Mouse (Mus musculus): ENCODE data around the gene Lrrk2.
A peak's percentile ranks its signal among the peaks of the same experiment; 100 is the strongest.

The Lrrk2 gene

GRCm38 (mm10) chr15:91690648-91691047 is 17.7 kb downstream of the Lrrk2 start:
- no peak for DNase-seq (ENCODE audit: low read depth)

GRCm38 (mm10) chr15:91693051-91693450 is 20.1 kb downstream of the Lrrk2 start:
- DNase-seq (ENCODE audit: low read depth), result no peak

DNA sequence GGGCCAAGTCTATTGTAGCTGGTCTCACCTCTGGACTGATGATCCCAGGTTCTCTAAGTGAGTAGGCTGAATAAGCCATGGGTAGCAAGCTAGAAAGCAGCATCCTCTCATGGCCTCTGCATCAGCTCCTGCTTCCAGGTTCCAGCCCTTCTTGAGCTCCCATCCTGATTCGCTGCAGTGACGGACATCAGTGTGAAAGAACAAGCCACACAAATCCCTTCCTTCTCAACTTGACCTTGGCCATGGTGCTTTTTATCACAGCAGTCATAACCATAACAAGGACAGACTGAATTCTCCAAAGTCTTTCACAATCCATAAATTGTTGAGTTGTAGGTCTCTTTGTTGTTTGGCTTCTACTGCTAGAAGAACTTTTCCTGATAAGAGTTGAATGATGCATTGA is 20.9 kb downstream of the Lrrk2 start:
- no peak for DNase-seq (ENCODE audit: low read depth)

DNA sequence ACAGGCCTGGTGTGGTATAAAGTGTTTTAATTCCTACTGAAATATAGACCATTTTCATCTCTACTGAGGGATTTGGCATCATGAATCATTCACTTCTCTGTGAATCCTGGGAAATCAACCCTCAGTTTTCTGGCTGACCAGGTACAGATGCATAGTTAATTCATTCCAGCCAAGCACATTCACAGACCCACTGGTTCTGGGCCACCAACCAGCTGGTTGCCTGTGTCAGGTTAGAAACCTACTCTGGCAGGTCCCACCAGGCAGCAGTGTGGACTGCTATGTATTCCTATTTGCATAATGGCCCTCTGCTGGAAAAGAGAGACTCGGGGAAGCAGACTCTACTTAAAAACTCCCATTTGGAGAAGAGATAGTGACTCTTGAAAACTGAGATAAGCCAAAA is 27.9 kb downstream of the Lrrk2 start:
- no peak for DNase-seq (ENCODE audit: low read depth)

DNA sequence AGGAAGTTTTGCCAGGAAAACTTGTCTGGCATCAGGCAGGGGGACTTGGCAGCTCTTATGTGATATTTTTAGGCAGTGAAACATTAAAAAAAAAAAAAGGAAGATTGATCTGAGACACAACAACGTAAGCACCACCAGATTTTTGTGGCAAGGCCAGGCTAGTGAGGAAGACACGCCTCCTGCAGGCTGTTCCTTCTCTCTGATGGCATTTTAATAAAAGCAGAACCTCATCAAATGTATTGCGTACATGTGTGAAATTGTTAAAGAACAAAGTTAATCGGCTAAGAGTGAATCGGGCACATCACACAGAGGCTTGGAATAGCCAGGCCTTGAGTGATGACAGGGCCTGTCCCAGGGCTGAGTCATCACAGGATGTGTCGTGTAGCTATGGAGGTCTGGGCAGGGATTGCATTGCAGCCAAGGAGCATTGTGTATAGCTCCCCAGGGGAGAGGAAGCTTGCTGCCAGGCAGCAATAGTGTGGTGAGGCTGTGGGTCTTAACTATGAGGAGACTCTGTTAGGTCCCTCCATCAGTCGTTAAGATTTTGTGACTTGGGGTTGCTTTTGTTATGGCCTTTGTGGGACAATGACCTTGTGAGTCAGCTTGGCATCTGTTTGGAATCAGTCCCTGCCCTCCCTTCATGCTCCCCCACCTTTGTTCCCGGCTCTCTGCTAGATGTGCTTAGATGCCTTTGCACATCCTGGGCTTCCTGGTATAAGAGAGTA is 30.2 kb downstream of the Lrrk2 start:
- no peak for DNase-seq (ENCODE audit: low read depth)

DNA sequence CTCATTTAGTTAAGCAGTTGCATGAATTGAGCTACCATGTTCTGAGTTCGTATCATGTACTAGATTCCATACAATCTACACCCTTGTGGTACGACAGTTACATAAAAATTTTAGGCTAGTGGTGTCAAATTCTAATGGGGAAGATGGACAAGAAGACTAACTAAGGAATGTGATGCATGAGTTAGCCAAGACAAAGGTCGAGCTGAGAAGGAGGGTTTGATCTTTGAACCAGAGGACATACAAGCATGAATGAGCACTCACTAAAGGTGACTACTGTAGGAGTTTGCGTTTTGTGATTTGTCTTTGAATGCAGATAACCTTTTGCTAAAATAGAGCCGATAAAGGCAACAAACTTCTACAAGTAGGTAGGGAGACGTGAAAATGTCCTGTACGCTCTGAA is 31.1 kb downstream of the Lrrk2 start:
- DNase-seq (ENCODE audit: low read depth), result no peak

- no peak for DNase-seq (ENCODE audit: low read depth)
These were observed 36.5 kb downstream of the Lrrk2 start for GRCm38 (mm10) chr15:91709207-91710130.

DNA sequence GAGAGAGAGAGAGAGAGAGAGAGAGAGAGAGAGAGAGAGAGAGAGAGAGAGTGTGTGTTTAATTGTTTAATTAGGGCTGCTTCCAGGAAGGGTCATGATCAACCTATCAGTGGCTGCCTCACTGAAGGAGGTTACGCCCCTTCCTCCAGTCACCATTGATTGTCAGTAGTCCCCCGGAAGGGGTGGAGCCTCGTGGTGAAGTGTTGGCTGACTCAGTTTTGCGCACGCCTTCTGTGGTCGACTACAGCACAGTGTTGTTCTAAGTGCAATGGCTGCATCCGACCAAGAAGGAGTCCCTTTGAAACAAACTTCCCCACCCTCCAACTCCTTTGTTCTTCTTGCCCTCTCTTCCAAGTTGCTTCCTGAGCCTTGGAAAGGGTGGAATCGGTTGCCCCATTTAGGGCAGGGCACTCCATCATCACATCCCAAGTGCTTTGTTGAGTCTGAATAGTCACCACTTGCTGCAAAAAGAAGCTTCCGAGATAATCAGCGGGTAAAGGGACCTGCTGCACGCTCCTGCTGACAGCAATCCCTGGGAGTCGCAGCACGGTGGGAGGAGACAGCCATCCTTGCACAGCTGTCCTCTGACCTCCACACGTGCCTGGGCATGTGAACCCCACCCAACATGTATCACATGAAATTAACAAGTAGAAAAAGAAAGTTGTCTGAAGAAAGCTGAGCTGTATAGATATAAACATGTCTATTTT is 62.4 kb downstream of the Lrrk2 start:
- DNase-seq (ENCODE audit: low read depth), result no peak

DNA sequence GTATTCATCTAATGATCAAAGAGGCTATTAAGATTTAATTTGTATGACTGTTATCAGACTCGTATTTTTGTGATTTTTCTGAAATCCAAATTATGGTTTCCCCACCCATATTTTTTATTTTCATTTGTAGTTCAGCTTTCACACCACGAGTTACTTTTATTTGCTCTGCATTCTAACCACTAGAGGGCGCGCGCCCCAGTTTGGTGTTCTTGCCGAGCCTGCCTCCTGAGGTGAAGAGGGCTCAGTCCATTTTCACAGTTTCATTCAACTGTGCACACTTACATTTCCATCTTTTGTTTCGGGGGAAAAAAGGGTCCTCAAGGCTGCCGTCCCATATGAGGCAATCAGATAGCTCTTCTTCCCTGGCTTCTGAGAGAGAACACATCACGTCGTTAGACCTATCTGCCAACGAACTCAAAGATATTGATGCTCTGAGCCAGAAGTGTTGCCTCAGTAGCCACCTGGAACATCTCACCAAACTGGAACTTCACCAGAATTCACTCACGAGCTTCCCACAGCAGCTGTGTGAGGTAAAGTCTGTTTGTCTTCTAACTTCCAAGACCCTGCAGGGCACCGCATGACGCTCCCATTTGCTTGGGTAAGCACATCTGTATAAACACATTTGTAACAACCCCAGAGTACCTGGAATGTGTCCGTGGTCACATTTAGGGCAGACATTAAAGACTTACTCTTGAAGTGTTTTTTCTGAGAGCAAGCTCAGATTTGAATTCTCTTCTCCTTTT is 64.0 kb downstream of the Lrrk2 start:
- peak; percentile 40 for DNase-seq (ENCODE audit: low read depth)

DNA sequence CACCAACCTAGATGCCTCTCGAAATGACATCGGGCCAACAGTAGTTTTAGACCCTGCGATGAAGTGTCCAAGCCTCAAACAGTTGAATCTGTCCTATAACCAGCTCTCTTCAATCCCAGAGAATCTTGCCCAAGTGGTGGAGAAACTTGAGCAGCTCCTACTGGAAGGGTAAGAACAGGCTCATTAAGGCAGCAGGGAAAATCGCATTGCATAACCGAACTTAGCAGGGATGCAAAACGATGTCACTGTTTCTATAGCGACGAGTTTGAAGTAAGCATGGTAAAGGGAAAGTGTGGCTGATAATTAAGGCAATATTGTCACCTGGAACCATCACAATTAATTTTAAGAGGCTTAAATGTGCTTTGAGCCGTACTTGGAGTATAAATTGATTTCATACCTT is 65.8 kb downstream of the Lrrk2 start:
- no peak for DNase-seq (ENCODE audit: low read depth)

- DNase-seq (ENCODE audit: low read depth), result no peak
These were observed 72.5 kb downstream of the Lrrk2 start for GRCm38 (mm10) chr15:91745501-91745900.

DNA sequence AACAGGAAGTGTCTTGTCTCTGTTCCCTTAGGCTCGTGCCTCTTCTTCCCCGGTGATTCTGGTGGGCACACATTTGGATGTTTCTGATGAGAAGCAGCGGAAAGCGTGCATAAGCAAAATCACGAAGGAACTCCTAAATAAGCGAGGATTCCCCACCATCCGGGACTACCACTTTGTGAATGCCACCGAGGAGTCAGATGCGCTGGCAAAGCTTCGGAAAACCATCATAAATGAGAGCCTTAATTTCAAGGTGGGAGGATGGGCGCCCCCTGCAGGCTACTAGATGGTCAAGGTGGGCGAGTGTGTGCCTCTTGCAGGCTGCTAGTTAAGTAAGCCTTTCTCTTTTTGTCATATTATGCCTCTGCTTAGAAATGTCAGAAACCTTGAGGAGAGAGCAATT is 79.1 kb downstream of the Lrrk2 start:
- DNase-seq (ENCODE audit: low read depth), result no peak

GRCm38 (mm10) chr15:91753378-91754080 is 80.6 kb downstream of the Lrrk2 start:
- no peak for DNase-seq (ENCODE audit: low read depth)

DNA sequence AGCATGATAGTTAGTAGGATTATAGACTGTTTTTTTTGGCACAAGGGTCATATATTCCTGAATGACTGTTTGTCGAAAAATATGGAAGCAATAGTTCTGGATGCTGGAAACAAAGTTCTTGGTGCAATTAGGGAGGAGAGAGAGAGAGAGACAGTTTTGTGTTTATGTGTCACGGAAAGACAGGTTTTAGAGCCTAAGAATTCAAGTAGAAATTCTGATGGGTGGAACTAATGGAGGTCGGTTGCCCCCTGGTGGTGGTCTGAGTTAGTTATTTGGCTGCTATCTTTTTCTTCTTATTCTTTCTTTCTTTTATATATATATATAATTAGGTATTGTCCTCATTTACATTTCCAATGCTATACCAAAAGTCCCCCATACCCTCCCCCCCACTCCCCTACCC is 81.6 kb downstream of the Lrrk2 start:
- DNase-seq (ENCODE audit: low read depth), result peak; percentile 24

- no peak for DNase-seq (ENCODE audit: low read depth)
These were observed 82.8 kb downstream of the Lrrk2 start for GRCm38 (mm10) chr15:91755756-91756155.

- DNase-seq (ENCODE audit: low read depth), result no peak
These were observed 99.1 kb downstream of the Lrrk2 start for GRCm38 (mm10) chr15:91772041-91772440.

DNA sequence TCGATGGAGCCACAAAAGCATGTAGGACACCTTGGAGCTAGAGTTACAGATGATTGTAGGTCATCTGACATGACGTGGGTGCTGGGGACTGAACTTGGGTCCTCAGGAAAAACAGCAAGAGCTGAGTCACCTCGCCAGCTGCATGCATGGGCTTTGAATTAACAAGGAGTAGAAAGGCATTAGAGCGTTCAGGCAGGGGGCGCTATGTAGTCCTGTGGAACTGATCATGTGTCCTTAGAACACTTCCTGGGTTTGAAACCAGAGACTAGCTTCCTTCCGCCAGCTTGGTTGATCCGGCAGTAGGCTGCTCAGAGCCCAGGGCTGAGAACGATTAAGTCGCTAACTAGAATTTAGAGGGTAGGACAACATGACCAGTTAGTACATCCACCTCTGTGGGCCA is 106.2 kb downstream of the Lrrk2 start:
- no peak for DNase-seq (ENCODE audit: low read depth)

DNA sequence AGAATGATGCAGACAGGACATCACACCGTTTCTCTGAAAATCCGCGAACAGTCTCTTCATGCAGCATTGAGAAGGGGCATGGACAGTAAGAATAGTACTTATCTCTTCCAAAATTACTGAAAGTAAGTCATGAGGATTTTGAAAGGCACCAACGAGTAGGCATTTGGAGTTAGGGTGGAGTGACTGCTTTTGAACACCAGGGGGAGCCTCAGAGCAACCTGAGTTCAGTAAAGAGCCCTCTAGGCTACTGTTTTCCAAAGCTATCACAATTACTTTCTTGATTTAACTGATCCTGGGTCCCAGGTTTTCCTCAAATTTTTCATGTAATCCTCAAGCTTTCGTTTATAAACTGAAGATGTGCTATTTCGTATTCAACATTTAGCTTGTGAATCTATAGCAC is 108.2 kb downstream of the Lrrk2 start:
- peak; percentile 24 for DNase-seq (ENCODE audit: low read depth)

DNA sequence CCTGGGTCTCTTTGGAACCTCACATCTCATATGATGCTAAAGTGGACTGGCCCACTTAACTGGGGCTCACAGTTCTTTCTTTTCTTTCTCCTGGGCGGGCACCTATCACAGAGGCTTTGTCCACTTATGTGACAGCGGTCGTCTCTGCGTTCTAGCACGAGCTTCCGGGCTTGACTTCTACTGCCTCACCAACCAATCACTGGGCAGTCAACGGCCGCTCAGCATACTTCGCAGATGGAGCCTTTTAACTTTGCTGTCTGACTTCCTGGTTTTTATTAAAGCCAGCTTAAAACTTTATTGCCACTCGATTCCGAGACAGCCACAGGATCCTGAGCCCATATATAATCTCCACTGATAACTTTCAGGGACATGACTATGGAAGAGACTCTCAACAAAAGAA is 115.4 kb downstream of the Lrrk2 start:
- DNase-seq (ENCODE audit: low read depth), result no peak

DNA sequence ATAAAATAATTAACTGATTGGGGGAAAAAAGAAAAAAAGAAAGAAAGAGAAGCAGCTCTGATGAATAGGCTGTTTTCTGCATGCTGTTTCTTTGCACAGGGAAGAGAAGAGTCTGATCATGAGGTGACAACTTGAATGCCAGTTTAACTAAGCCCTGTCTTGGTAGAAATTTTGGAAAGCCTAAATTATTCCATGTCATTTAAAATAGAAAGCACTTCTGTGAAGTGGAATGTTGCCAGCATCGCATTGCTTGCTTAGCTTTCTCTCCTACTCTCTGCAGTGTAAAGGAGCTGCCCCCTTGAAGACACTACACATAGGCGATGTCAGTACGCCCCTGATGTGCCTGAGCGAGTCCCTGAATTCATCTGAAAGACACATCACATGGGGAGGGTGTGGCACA is 133.5 kb downstream of the Lrrk2 start:
- no peak for DNase-seq (ENCODE audit: low read depth)

DNA sequence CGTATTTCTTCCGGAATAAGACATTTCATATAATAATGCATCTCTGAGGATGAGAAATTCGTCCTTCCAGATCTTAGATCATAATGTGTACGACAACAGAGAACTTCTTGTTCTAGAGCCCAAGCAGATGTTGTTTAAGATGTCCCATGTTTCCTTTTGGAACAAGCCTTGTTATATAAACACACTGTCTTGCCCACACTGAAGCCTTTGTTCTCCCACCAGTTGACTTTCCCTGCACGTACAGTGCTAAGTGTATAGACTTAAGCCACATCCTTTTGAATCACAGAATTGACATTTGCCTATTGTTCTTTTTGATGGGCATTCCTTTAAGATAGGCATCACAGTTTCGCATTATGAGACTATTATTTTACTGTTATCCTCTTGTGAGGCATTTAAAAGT is 162.3 kb downstream of the Lrrk2 start:
- DNase-seq (ENCODE audit: low read depth), result no peak

Data from naive thymus-derived CD4-positive, alpha-beta T cell, adult 2 months (primary cell).